Mouse (Mus musculus): Measurements from ENCODE around the gene Inka2.

The Inka2 gene

DNA sequence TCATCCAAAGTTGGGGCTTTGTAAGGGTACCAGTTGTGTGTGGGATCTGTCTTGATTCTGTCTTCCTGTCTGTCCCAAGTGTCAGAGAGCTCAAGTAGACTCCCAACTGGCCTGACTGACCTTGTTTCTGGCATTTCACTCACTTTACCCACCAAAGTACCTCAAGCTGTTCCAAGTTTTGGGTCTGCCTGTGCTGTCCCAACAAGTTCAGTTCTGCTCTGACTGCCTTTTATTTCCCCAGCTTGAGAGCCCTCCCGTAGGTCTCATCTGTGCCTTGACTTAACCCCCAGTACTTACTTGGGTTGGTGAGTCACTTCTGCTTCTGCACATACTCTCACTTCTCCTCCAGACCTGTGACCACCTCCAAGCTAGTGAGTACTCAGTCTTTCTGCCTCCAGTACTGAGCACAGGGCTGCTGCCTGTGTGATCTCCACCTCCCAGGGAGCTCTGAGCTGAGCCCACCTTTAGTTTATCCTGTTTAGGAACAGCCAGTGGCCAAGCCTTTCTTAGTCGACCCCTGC, 17.3 kb downstream of the Inka2 start:
- DNase-seq (ENCODE audit: low read depth in 2 of 2, low spot score in 2 of 2), result no peak

DNA sequence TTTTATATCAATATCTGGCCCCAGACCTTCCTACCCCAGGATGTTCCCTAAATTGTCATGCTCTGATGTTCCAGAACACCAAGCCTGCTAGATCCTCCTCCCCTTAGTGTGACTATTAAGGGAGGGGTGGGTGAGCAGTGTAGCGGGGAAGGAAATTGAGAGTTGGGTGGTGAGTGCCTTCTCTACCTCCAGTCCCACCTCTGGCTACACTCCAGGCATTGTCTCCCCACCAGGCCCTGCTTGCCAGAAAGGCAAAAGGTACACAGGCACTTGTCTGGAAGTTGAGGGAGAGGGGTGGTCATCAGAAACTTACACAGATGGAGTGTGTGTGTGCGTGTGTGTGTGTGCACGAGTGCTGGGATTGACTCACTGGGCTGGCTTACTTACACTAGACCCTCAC, 18.1 kb downstream of the Inka2 start:
- DNase-seq (ENCODE audit: low read depth in 2 of 2, low spot score in 2 of 2), result no peak

DNA sequence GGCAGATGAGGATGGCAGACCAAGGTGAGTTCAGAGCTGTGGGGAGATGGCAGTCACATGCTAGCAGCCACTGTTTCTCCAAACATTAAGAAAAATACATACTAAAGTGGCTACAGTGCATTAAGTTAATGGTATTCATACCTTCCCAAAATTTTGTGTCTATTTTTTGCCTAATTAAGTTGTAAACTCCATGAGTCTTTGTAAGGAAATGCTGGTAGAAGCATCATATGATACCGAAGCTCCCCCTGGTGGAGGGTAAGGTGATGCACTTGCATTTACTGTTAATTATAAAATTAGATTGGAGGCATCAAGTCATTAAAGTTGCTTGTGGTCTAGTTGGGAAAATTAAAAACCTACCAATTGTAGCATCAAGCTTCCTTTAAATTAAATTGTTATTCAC, 21.6 kb downstream of the Inka2 start:
- DNase-seq (ENCODE audit: low read depth in 2 of 2, low spot score in 2 of 2), result peak; percentile 34 to 57

GRCm38 (mm10) chr3:105732360-105732759, 28.0 kb downstream of the Inka2 start:
- DNase-seq (ENCODE audit: low read depth in 2 of 2, low spot score in 2 of 2), result no peak

- no peak for DNase-seq (ENCODE audit: low read depth in 2 of 2, low spot score in 2 of 2)
These were observed 29.1 kb downstream of the Inka2 start for GRCm38 (mm10) chr3:105733538-105733937.

GRCm38 (mm10) chr3:105735285-105735684, 30.9 kb downstream of the Inka2 start:
- no peak for DNase-seq (ENCODE audit: low read depth in 2 of 2, low spot score in 2 of 2)

- DNase-seq (ENCODE audit: low read depth in 2 of 2, low spot score in 2 of 2), result no peak
These were observed 31.7 kb downstream of the Inka2 start for GRCm38 (mm10) chr3:105736148-105736547.

- no peak for DNase-seq (ENCODE audit: low read depth in 2 of 2, low spot score in 2 of 2)
These were observed 32.7 kb downstream of the Inka2 start for GRCm38 (mm10) chr3:105737070-105737469.

- no peak for DNase-seq (ENCODE audit: low read depth in 2 of 2, low spot score in 2 of 2)
These were observed 33.3 kb downstream of the Inka2 start for GRCm38 (mm10) chr3:105737666-105738065.

- DNase-seq (ENCODE audit: low read depth in 2 of 2, low spot score in 2 of 2), result no peak
These were observed 42.1 kb downstream of the Inka2 start for GRCm38 (mm10) chr3:105746542-105746941.

- DNase-seq (ENCODE audit: low read depth in 2 of 2, low spot score in 2 of 2), result no peak
These were observed 46.4 kb downstream of the Inka2 start for GRCm38 (mm10) chr3:105750810-105751209.

- no peak for DNase-seq (ENCODE audit: low read depth in 2 of 2, low spot score in 2 of 2)
These were observed 49.8 kb downstream of the Inka2 start for GRCm38 (mm10) chr3:105754184-105754583.

DNA sequence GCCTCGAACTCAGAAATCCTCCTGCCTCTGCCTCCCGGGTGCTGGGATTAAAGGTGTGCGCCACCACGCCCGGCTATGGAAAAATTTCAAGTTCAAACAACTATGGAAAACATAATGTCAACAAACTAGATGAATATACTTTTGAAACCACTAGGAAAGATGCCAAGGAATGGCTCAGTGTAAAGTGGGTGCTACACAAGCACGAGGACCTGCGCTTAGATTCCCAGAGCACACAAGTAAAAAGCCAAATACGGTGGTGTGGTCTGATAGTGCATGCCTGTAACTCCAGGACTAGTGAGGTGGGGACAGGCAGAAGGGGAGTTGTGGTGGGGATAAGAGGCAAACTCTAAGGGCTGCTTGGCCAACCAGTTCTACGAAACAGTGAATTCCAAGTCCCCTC, 50.7 kb downstream of the Inka2 start:
- no peak for DNase-seq (ENCODE audit: low read depth in 2 of 2, low spot score in 2 of 2)

DNA sequence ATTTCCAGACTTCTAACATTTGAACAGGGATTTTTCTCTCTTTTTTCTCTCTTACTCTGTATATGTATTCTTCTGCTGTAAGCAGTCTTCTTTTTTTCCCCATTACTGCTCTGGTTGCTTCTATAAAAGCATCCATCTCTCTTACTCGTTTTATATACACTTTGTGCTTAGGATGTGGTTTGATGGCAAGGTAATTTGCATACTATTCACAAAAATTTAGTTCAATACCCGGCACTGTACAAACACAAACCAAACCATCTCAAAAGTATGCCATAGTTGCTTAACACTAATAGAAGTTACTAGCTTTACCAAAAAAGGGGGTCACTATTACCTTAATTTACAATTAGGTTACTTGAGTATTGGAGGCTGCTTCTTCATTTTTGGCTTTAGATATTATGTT, 52.1 kb downstream of the Inka2 start:
- no peak for DNase-seq (ENCODE audit: low read depth in 2 of 2, low spot score in 2 of 2)

DNA sequence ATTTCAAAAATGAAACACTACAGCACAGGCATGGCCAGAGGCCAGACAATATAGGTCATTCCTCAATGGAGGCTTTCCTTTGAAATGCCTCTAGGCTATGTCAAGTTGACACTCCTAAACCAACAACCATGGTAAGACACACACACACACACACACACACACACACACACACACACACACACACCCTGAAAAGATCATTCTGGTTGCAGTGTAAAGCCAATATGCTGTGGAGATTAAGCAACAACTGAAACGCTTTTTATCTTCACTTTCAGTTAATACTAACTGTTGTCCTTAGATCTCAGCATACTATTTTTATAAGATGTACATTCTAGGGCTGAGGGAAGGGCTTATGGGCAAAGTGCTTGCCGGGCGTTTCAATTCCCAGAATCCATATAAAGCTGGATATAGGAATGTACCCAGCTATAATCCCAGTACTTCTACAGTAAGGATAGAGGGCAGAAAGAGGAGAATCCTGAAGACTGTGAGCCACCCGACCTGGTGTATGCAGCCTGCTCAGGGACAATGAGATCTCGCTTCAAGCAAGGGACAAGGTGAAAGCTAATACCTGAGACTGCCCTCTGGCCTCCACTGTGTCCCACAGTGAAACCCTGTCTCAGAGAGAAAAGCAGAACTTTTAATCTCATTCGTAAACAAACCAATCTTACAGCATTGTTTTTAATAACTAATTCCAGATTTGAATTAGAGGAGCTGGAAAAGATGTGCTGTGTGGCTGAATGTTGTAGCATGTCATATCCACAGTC, 53.1 kb downstream of the Inka2 start:
- no peak for DNase-seq (ENCODE audit: low read depth in 2 of 2, low spot score in 2 of 2)

GRCm38 (mm10) chr3:105758098-105758497, 53.7 kb downstream of the Inka2 start:
- no peak for DNase-seq (ENCODE audit: low read depth in 2 of 2, low spot score in 2 of 2)

- no peak for DNase-seq (ENCODE audit: low read depth in 2 of 2, low spot score in 2 of 2)
These were observed 54.3 kb downstream of the Inka2 start for GRCm38 (mm10) chr3:105758658-105759057.

- DNase-seq (ENCODE audit: low read depth in 2 of 2, low spot score in 2 of 2), result no peak
These were observed 55.7 kb downstream of the Inka2 start for GRCm38 (mm10) chr3:105760063-105760462.

- DNase-seq (ENCODE audit: low read depth in 2 of 2, low spot score in 2 of 2), result peak; percentile 36 to 52
These were observed 58.9 kb downstream of the Inka2 start for GRCm38 (mm10) chr3:105763132-105763851.

- DNase-seq (ENCODE audit: low read depth in 2 of 2, low spot score in 2 of 2), result peak; percentile 19 to 35
These were observed 64.1 kb downstream of the Inka2 start for GRCm38 (mm10) chr3:105768529-105768928.

GRCm38 (mm10) chr3:105769380-105769779, 65.0 kb downstream of the Inka2 start:
- no peak for DNase-seq (ENCODE audit: low read depth in 2 of 2, low spot score in 2 of 2)

All from CD8-positive naive resting alpha-beta T cell, adult 2 months (primary cell).